Mouse (Mus musculus): Measurements from ENCODE around the gene Cacna1c. TPM values are rescaled to one million over a fixed set of nuclear protein-coding genes. Genes with fewer than 3 reads are reported as not detected.

Cacna1c gene
- total RNA-seq, 2 experiments from 2014 or later, result 53.4 to 54.5 TPM

DNA sequence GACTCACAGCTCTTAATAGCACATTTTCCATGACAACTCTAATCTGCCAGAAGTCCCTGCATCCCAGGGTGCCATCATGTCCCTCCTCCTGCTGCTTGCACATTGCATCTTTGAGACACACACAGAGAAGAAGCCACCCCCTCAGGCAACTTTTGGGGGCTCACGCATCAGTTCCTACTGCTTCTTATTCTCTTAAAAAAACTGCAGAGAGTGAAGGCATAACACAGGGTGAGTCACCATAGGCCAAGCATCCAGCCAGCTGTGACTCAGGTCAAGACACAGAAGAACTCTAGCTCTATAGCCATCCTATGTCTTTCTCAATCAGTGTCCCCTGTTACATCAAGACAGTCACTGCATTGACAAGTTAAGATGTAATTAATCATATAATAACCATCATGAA, 431.0 kb downstream of the Cacna1c start:
- DNase-seq (ENCODE audit: low spot score in 2 of 2), result no peak

DNA sequence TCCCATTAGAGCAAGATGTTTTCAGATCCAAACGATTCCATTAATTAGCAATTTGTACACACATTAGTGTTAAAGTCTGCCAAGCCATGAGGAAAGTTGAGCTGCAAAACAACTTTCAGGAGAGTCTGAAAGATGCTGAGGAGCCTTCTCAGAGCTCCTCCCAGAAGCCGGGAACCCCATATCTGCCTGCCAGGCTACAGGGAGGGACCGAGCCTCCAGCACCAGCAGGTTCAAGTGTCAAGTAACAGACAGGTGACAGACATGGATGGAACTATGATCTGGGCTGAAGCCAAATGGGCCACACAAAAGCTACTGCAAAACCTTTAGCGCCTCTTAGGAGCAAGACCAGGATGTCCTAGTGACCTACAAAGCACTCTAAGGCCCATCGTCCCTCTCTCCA, 437.2 kb downstream of the Cacna1c start:
- no peak for DNase-seq (ENCODE audit: low spot score in 2 of 2)

DNA sequence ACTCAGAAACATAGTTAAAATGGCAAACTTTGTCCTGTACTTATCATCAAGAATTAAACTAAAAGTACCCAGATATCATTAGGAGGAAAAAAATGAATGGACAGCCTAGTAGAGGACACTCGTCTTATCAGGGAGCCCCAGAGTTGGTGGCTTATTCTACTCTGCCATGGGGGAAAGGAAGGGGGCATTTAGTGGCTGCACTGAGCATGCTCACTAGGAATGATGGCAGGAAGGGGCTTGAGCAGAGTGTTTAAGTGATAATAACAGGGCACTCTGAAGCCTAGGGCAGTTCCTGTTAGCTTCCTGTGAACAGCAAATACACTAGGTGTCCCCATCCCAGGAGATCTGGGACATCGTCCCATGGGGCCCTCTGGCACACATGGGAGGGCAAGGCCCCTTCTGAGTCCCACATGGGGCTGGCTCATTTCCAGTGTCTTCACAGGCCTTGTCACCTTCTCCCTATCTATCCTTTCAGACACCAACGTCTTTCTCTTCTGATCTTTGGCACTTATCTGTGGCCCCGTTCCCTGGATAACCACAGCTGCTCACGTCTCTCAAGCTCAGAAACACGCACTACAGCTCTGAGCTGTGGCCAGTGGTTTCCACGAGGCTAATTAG, 437.8 kb downstream of the Cacna1c start:
- DNase-seq (ENCODE audit: low spot score in 2 of 2), result no peak

DNA sequence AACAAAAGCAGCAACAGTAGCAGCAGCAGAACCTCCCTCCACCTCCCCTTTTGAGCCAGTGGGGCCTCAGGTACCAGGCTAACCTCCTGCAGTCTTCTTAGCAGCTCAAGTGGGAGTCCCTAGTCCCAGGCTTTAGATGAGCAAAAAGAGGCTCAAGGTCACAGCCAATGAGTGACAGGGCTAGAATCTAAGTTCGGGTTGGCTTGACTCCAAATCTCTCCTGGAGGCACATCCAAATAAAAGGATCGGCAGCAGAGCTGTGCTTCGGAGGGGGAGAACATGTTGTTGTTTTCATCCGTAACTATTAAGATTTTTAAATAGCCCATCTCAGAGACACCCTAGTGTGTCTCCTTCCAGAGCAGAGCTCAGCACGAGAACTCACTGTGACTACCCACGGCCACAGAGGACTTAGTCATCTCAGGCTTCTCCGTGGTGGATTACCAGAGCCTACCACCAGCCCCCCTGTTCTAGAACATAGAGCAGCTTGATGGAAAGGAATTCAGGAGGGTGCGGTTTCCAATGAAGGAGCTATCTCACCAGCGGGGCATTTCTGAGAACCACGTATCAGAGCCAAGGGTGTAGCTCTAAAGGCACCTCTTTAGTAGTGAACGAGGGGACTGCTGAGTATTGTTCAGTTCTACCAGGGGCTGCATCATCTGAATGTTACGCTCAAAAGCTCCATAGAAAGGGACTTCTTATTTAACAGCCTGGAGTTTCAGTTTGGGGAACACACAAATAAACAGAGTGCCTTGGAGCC, 438.5 kb downstream of the Cacna1c start:
- DNase-seq (ENCODE audit: low spot score in 2 of 2), result no peak

DNA sequence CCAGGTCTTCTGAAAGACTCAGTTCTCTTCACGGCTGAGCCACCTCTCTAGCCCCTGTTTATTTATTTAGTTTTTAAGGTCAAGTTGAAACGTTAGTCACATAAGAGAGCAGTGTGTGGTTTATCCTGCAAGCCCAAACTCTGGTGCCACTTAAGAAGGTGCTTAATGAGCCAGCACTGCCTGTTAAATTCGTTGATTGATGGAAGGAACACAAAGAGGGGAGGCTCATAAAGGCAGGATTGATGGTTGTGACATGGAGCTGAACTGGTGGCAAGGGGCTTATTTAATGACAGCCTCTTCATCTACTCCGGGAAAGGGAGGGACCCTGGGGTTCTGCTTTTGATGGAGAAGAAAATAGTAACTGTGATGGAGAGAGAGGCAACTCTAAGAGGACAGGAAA, 439.7 kb downstream of the Cacna1c start:
- DNase-seq (ENCODE audit: low spot score in 2 of 2), result no peak

DNA sequence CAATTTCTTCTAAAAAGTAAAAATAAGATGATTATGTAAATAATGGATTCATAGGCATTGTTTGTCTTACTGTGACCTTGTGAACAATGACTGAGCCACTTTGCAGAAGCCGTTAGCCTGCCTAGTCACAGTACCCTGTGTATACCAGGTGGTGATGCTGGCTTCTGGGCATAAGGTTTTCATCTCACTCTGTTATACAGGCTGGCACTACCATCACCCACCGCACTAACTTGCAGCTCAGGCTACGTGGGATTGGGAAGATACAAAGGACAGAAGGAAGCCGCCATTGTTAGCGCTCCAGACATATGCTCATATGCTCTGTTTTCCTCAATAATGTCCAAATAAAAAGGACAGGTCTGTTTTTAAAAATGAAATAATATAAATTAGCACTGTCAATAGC, 440.4 kb downstream of the Cacna1c start:
- no peak for DNase-seq (ENCODE audit: low spot score in 2 of 2)

DNA sequence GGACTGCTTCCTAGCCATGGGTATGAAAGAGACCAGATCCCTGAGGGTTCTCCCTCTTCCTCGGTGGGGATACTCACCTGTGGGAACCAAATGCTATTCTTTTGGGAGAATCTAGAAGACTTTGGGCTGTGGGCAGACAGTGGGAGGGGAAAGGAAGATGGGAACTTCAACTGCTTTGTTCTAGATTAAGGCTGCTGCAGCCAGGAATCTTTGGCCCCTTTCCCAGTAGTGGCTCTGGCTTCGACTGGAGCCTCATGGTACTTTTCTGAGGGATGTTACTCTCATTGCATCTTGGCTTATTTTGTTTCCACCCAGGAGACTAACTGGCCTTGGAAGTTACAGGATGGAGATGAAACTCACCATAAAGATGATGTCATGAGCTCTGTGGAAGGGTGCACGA, 441.8 kb downstream of the Cacna1c start:
- peak; percentile 47 to 63 for DNase-seq (ENCODE audit: low spot score in 2 of 2)

DNA sequence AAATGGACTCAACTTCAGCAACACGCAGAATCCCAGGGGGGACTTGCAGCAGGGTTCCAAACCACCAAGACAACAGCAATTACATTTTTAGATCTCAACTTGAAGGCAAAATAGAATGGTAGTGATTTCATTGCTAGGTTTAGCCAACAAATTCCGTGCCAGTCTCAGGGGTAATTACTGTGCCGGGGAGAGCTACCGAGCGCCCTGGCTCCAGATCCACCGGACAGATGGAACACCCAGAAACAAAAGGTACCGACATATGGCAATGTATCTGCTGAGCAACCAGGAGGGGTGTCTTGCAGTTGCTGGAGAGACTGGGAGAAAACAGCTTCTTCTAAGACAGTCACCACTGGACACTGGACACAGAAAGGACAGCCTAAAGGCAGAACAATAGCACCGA, 442.4 kb downstream of the Cacna1c start:
- DNase-seq (ENCODE audit: low spot score in 2 of 2), result peak; percentile 45 to 49

DNA sequence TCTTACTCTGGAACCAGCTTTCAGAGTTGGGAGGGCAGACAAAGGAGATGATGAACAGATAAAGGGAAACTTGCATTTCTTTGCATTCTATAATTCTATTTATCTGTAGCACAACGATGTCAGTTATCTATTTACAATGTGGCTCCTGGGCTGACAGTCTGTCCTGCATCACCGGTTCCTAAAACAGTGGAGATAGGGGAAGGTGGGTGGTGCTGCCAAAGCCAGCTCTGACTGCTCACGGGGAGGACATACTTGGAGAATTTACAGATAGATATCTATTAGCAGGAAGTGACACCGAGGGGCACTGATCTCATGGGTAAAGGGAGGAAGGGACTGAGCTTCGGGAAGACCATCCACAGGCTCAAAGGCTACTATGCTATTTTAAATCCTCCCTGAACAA, 443.2 kb downstream of the Cacna1c start:
- no peak for DNase-seq (ENCODE audit: low spot score in 2 of 2)

DNA sequence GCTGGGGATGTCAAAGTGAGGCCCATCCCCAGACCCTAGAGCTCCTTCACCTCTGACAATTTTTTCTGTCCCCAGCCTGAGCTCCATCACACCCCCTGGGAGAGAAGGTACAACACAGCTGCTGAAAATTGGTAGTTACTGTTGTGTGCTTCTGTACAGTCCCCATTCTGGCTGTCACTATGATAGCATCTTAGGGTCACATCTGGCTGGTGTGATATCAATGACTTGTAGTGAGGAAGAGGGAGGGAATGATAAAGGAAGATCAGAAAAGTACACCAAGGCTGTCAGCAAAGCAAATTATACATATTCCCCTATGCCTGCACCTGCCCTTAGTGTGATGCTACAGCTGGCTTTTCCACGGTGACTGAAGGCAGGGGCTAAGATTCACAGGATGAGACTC, 446.9 kb downstream of the Cacna1c start:
- no peak for DNase-seq (ENCODE audit: low spot score in 2 of 2)

DNA sequence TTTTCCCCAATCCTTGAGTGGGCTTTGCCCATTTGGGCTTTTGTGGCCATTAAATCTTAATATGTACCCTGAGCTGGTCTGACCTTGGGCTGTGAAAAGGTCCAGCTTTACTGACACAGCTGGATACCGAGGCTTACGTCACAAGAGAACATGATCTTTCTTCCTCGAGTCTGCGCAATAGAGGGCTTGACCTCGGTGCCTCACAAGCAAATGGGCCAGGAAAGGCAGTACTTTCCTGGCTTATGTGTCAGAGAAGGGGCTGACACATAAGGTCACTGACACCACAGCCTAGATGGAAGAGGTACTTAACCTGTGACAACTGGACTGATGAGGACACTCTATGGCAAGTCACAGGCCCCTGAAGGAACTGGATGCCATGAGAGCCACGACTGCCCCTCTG, 453.5 kb downstream of the Cacna1c start:
- no peak for DNase-seq (ENCODE audit: low spot score in 2 of 2)

DNA sequence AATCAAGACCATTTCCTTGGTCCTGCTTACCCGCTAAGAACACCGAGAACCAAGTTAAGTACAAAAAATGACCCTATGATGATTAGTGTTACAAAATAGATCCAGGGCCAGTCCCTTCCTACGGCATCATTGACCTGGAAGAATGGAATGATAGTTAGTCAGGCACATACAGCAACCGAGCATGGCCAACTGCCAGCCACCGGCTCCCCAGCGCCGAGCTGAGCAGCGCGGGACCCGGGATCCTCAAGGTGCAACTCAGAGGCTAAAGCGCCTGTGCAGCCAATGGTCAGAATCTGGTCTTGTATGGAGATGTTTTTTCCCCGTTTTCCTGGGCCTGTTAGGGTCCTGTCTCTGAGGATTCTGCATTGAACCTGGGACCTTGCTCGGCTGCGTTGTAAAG, 454.4 kb downstream of the Cacna1c start:
- DNase-seq (ENCODE audit: low spot score in 2 of 2), result no peak

DNA sequence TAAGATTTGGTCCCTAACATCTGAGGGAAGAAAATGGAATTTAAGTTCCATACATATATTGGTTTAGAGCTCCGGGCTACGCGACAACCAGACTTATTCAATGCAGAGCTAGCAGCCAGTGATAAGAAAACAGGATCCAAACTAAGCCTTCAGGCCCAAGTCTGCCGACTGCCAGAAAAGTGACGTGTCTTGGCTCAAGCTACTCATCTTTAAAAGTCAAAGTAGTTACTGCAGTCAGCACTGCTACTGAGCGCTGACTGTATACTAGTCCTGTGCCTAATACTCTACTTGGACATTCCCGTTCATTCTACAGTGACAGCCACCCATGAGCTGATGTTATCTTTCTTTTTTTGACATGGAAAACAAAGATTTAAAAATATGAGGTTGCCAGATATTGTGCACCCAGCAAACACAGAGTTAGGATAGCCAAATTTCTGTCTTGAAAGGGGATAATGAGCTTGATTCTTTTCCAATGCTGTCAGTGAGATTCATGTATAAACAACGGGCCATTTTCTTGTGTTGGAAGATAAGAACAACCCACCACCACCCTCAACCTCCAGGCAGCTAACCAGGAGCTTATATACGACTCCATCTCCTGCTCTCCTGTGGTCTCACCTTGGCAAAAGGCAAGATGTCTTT, 456.1 kb downstream of the Cacna1c start:
- DNase-seq (ENCODE audit: low spot score in 2 of 2), result peak; percentile 13 to 22

DNA sequence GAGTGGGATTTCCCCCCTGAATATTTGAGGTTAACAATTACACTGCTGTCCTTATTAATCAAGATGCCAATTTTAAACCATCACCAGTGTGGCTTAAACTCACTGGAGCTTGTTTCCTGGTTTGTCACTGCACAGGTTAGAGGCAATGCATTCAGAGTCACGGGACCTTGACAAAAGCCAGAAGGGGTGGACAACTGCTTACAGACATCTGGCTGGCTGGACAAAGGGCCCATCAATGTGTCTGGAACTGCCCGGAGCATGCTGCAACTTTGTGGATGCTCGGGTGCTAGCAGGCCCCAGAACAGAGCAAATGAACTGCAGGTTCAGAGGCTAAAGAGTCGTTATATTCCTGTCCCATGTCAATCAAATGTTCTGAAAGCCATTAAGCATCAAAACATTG, 456.9 kb downstream of the Cacna1c start:
- DNase-seq (ENCODE audit: low spot score in 2 of 2), result no peak

DNA sequence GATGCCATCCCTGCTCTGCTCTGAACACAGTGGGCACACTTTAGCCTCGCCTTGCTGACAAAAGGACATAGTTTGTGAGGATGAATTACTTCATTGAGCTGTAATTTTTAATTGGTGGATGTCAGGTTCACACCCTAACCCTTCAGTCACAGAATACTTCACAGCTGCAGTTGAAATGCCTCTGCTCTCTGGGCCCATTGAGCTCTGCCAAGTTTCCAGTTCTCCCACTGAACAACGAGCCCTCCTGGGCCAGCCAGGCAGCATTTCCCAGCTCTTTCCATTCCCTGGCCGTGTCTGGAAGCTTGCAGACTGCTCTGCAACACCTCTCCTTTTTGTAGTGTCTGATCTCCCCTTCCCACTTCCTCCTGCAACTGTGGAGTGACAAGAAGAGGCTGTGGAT, 457.6 kb downstream of the Cacna1c start:
- no peak for DNase-seq (ENCODE audit: low spot score in 2 of 2)

DNA sequence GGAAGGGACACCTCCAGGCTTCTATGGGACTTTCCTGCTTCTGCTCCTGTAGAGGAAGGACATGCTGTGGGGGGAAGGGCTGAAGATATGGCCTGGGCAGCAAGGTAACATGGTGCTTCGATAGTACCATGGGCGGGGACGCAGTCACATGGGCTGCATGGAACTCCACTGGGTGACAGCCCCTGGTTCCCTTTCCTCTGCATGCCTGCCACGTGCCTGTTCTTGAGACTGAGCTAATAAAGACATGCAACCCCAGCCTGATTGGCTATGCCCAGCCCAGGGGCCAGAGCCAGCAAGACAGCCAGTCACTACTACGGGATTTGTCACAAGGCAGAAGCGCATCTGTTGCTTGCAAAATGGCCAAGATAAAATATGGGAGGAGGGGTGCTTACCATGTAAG, 459.1 kb downstream of the Cacna1c start:
- DNase-seq (ENCODE audit: low spot score in 2 of 2), result no peak

DNA sequence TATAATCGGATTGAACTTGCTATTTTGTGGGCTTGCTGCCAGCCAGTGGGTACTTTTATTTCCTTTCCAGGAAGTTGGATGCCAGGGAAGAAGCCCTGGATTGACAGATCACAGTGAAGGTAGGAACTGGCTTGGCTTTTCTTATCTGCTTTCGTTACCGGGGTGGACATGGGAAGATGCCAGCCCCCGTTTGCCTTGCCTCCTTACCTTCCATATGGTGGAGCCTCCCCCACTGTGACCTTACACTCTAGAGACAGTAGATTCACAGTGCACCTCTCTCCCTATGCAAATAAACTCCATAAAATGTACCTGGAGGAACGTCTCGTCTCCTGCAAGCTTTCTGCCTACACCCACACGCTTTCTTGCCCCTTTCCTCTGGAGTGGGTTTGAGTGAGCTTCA, 459.7 kb downstream of the Cacna1c start:
- no peak for DNase-seq (ENCODE audit: low spot score in 2 of 2)

DNA sequence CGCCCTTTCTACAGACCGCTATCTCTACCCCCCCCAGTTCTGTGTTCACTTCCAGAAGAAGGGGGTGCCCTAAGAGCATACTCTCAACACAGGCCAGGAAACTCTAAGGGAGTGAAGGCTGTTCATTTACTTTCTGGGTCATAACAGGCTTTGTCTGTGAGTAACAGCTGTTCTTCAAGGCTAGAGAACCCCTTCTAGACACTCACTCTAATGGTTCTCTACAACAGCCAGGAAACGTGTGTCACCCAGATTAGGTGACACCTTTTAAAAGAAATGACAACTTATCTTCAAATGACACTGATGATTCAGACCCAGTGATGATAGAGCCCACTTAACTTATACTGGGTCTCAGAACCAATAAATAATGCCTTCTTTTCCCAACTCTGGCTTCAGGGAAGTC, 461.1 kb downstream of the Cacna1c start:
- DNase-seq (ENCODE audit: low spot score in 2 of 2), result no peak

DNA sequence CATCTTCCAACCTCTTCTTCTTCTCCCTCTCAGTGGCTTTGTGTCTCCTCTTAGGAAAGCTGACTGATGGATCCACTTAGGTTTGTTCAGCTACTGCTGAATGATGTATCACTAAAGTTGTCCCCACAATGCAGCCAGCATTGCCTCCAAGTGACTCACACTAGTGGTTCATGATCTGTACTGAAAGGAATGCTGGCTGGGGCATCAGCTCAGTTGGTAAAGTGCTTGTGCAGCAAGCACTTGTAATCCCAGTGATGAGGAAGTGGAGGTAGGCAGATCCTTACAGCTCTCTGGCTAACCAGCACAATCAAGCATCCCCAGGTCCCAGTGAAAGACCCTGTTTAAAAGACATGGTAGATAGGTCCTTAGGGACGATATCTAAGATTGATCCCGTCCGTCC, 464.3 kb downstream of the Cacna1c start:
- no peak for DNase-seq (ENCODE audit: low spot score in 2 of 2)

DNA sequence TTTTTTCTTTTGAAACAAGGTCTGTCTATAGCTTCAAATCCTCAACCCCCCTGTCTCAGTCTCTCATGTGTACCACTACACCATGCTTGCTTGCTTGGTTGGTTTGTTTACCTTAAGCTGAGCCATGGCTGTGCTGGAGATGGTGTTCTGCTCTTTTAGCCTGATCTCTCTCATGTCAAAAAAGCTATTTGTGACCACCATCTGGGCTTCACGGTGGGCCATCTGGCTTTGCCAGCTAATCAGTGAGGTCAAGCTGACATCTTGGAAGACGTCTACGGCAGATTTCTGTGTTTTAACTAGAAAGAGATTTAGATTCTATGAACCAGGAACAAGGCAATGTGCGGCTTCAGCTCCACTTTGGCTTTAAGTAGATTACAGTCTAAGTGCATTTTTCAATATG, 471.3 kb downstream of the Cacna1c start:
- no peak for DNase-seq (ENCODE audit: low spot score in 2 of 2)

DNA sequence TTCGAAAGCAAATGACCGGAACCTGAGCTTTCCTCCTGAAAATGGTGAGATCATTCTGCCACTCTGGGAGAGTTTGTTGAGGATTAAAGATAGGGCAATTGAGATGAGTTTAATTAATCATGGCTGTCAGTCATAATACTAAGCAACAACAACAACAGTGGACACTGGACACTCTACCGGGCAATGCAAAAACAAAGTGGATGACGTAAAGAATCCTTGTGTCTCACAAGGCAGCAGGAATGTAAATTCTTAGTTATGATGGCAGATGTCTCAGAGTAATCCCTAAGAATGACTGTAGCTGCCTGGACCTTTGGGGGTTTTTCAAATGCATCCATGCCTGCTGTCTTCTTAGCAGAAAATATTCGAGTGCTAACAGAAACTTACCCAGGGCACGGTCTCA, 471.8 kb downstream of the Cacna1c start:
- DNase-seq (ENCODE audit: low spot score in 2 of 2), result no peak

DNA sequence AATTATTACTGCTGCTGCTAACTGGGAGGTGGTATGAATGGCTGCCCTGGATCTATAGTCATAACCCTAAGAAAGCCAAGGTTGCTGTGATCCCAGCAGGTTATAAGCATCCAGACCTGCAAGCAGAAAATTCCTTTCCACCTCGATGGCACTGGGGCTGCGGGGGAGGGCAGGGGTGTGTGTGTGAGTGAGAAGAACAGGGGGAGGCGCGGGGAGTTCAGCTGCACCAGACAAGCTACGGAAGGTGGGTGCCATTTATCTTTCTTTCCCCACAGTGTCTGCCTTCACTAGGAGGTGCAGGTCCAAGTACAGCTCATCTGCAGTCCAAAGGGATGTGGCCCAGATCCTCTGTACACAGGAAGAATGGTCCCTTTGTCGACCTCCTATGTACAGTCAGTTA, 473.9 kb downstream of the Cacna1c start:
- no peak for DNase-seq (ENCODE audit: low spot score in 2 of 2)

DNA sequence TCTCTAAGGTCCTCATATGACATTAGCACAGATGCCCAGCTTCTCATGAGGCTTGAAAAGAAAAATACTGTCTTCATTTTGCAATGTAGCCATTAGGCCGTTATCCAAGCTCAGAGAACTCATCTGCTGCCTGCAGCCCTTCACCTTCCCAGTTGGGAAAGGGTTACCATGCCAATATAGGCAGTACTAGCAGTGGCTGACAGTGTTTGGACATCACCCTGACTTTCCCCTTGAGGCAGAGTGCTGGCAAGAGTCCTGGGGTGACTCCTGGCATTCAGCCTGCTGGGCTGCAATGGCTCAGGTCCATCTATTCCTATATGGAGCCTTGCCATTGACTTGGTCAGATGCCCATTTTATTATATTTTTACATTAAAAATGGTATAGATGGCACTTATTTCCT, 476.7 kb downstream of the Cacna1c start:
- no peak for DNase-seq (ENCODE audit: low spot score in 2 of 2)

Measured in left cerebral cortex, adult 18-20 months (tissue).